Mouse (Mus musculus) cerebellum, adult 11-12 months (tissue): ENCODE results near the gene Rpl3.

Source experiments
- DNase-seq: peaks from one replicate; pipeline ENCODE4 v3.0.0; 2022

The Rpl3 gene

DNA sequence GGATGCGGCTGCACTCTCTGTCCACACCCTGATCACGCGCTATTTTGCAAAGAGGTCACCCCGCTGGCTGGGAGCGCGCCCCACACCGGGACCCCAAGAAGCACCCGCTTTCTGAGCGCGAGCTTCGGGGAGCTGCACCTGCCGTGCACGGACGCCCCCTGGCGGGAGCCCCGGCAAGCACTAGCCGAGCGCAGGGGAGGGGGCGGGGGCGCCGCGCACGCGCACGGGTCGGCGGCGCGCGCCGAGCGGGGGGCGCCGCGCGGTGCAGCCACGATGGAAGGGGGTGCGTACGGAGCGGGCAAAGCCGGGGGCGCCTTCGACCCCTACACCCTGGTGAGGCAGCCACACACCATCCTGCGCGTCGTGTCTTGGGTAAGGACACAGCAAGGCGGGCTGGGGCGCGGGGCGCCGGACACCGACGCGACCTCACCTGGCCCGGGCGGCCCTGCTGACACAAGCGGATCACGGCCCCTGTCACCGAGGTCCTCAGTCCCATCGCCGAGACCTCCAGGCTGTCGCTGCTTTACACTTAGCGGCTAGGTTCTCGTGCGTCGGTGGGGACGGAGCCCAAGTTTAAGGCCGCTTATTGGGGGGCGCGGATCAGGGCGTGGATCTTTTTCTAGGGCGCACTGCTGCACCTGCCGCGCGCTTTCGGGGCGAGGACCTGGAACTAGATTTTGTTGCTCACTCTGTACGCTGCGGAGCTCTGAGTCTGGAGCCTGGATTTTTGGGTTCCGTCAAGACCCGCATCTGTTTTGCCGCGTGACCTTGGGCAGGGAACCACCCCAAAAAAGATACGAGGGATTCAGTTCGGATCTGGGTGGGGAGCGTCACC lies at the start of gene Rpl3, which contains the start of gene Syngr1:
Gene Rpl3, minus strand, starts transcription at position 748 of the 835 bp plus-strand sequence.
Gene Syngr1, plus strand, starts transcription at position 214 of the 835 bp plus-strand sequence.
- DNase-seq, result peak; percentile 86

DNA sequence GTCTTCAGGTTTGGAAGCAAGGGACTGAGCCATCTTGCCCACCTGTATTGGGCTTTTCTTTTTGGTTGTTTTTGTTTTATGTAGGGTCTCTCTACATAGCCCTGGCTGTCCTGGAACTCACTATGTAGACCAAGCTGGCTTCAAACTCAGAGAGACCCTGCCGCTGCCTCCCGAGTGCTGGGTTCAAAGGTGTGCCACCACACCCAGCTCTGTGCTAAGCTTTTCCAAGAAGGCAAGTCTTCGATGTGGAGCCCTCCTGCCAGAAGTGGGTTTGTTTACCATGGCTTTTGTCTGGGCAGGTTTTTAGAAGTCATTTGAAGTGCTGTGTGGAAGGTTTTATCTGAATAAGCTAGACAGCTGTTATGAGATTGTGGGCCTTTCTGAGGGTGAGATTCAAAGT lies 49.2 kb upstream of the Rpl3 start:
- no peak for DNase-seq

DNA sequence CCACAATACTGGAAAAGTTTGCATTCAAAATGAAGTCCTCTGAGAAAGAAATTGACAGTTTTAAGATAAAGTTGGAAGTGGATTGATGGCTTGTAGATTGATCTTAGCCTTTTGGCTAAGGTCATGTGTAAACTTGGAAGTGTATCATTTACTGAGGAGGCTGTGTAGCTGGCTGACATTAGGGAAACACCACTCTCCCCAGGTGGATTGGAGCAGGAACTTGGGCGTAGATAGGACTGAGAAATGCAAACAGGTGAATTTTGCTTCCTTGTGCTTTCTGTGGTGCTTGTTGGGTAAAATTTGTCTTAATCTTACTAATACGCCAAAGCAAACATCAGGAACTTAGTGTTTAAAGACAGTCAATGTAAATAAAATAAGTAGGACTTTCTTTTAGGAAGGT lies 48.6 kb upstream of the Rpl3 start:
- DNase-seq, result no peak

DNA sequence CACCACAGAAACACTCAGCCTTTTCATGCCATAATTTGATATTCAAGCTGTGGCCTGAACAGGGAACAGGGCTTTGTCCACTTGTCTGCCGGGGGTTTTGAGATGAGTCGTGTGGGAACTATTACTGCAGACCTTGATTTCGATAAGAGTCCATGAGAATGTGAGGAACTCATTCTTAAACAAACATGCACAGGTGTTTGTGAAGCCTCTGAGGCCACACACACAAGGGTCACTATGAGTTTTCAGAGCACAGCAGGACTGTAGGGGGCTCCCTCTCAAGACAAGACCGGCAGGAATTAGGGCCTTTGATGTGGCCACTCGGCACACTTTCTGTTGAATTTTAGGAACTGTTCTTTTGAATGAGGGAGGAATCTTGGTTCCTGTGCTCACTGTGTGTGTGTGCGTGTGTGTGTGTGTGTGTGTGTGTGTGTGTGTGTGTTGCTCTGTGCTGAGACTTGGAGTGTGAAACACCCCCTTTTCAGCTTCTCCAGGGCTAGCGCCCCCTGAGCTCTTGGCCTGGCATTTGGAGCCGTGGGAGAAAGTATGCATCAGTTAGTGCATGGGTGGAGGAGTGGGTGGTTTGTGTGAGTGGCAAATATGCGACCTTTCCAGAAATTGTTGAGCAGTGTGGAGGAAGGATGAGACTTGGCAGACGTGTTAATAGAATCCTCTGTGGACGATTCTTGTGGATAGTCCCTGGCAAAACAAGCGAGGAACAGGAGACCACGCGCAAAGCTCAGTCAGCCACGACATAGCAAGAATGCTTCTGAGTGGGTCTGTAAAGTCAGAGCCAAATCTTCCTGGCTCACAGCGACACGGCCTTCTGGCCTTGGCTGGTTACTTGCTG lies 46.5 kb upstream of the Rpl3 start:
- peak; percentile 28 for DNase-seq

DNA sequence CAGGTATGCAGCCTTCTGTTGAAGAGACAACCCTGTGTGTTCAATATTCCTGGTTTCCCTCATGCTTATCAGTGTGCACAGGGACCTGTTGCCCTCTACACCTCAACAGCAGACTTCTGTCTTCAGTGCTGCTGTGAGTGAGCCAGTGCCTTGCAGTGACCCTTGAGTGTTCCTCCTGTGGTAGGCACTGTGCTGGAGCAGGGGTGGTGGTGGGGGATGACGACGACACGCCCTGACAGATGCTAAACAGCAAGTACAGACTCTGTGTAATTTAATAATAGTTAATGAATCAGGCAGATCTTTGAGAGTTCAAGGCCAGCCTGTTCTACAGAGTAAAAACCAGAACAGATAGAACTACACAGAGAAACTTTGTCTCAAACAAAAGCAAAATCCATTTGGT lies 45.0 kb upstream of the Rpl3 start:
- no peak for DNase-seq

DNA sequence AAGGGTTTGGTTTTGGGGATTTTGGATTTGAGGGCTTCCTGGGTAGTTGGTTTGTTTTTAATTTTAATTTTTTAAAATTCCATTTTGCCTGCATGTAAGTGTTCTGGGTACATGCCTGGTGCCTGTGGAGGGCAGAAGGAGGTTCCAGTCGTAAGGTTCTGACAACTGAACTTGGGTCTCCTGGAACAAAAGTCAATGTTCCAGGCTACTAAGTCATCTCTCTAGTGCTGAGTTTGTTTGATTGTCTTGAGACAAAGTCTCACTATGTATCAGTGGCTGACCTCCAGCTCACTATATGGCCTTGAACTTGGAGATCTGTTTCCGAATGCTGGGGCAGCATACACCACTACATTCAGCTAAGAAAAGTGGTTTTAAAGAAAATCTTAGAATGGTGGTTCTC lies 43.8 kb upstream of the Rpl3 start:
- no peak for DNase-seq

DNA sequence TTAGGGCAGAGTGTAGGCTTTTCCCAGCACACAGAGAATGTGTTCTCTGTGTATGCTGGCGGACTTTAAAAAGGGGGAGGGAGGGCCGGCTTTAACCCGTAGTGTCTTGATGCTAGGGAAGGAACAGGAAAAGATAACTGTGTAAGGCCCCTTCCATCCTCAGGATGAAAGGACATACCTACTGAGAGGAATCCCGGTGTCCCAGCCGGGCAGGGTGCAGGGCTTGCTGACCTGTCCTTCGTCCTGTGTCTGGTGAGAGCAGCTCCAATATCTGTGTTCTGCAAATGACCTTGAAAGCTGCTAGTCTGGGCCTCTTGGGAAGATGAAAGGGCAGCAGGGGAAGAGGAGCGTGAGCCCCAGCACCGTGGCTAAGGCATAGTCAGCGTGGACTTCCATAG lies 42.8 kb upstream of the Rpl3 start:
- no peak for DNase-seq

DNA sequence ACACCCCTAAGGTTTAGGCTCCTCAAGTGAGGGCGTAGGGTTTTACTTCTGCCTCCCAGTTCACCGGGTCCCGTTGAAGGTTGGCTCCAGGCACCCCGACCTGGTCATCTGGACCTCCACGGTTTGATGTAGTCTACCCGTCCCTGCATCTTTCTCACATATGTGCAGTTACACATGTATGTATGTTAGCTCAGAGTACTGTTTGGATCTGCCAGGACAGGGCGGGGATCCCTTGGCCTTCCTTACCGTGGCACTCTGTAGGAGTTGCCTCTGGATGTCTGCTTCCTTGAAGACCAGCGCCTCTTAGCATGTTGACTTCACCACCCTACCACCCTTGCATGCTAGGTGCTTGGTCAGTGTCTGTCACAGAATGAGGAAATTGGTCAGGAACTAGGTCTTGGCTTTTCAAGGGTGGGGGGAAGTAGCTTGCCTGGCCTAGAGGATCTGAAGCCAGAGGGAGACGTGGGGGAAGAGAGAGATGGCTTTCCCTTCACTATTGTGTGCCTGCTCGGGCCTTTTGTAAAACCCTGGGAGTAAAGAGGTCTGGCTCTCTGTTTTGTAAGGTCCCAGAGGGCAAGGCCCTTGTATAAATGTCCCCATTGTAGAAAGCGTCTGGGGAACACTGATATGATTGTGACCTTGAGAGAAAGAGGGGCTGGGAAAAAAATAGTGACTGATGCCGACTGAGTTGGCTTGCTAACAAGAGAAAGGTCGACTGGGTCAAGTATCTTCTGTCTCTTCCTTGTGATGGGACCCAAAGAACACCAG lies 42.2 kb upstream of the Rpl3 start:
- DNase-seq, result peak; percentile 28

DNA sequence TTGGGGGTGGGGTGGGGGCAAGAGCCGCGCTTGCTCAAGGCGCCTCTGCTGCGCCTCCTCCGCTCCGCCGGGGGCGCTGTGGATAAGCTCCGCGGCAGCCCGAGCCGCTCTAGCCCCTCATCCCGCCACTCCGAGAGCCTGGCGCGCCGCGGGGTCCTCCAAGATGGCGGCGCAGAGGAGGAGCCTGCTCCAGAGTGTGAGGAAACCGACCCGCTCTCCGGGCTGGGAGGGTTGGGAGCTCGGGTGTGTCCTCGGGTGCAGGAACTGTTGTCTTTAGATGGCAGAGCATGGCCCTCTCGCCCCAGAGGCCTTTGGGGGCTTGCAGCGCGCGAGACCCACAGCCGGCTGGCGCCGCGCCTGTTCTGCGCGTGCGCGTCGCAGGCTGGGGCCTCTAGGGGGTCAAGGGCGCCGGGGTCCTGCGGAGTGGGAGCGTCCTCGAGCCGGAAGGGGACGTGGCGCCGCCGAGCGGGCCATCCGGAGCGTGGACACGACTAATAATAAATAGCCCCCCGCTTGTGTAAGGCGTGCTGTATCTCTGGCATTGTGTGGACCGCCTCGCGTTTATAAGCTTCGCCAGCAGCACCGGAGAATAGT lies 41.4 kb upstream of the Rpl3 start, which contains the start of gene Tab1:
Gene Tab1, plus strand, starts transcription at position 135 of the 594 bp plus-strand sequence.
- DNase-seq, result peak; percentile 92

DNA sequence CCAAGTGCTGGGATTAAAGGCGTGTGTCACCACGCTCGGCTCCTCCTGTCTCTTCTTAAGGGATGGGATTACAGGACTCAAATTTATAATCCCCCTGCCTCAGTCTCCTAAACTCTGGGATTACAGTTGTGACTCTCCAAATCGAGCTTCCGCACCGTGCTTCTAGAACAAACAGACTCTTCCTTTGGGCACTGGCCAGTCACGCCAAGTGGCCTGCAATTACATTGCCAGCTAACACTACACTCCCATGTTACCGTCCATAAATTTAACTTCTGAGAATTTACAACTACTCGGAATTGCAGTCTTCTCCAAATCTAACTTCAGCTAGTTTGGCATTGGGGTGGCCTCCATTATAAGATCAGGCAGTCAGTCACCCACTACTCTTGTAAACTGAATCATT lies 40.8 kb upstream of the Rpl3 start:
- DNase-seq, result no peak

DNA sequence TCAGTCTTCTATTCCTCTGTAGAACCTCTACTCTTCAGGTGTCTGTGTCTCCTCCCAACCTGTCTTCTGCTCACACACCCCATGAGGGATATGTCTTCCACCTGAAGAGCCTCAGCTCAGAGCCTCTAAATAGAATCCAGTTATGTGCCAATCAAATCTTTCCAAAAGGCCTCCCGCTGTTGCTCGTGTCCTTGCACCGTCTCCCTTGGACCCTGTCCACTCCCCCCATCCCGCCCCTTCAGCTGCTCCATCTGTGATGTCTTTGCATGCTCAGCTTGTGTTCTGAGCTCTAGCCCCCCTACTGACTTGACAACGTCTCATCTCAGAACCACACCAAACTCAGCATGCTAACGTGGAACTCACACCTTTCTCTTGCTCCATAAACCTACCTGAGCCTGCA lies 39.8 kb upstream of the Rpl3 start:
- DNase-seq, result peak; percentile 84

DNA sequence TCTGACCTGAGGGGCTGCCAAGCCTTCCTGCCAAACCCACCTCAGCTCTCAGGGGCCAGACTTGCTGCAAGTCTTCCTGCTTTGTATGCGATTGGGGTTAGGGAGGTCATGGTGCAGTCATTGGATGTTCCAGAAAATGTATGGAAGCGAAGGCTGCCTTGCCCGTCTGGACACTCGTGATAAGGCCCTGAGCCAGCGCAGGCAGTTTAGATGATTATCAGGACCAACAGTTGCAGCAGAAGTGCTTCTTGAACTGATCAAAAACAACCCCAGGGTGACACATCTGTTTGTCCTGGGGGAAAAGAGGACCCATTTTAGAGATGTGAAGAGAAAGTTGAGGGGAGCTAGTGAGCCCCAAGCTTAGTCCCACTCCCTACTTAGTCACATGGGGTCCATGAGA lies 39.0 kb upstream of the Rpl3 start:
- peak; percentile 45 for DNase-seq

DNA sequence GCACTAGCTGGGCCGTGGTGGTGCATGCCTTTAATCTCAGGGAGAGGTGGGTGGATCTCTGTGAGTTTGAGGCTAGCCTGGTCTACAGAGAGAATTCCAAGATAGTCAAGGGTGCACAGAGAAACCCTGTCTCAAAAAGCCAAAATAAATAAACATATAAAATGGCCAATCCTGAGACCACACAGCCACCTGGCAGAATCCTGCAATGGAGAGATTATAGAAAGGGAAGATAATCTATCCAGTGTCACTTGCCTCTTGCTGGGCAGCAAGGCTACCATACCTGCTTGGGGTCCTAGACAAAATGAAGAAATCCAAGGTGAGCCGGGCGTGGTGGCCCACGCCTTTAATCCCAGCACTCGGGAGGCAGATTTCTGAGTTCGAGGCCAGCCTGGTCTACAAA lies 38.3 kb upstream of the Rpl3 start:
- DNase-seq, result no peak

DNA sequence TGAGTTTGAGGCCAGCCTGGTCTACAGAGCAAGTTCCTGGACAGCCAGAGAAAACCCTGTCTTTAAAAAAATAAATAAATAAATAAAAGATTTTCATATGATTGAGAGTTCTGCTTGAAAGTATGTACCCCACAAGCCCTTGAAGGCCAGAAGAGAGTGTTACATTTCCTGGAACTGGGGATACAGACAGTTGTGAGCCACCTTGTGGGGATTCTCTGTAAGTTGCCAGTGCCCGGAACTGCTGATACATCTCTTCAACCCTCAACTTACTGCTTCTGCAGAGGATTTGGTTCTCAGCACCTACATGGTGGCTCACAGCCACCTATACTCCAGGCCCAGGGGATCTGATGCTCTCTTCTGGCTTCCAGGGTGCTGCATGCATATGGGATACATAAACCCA lies 35.5 kb upstream of the Rpl3 start:
- DNase-seq, result peak; percentile 41

DNA sequence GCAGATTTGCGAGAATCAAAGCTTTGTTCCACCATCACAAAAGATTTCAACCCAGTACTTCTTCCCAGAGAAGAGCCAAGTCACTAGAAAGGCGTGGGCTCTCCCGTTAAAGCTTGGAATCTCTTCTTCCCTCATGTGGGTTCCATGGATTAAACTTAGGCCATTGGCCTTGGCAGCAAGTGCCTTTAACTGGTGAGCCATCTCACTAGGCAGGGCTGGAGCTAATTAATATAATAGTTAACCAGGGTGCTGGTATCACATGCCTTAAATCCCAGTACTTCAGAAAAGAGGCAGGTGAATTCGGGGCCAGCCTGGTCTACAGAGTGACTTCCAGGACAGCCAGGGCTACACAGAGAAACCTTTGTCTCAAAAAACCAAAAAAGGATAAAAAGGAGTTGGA lies 33.0 kb upstream of the Rpl3 start:
- DNase-seq, result no peak

DNA sequence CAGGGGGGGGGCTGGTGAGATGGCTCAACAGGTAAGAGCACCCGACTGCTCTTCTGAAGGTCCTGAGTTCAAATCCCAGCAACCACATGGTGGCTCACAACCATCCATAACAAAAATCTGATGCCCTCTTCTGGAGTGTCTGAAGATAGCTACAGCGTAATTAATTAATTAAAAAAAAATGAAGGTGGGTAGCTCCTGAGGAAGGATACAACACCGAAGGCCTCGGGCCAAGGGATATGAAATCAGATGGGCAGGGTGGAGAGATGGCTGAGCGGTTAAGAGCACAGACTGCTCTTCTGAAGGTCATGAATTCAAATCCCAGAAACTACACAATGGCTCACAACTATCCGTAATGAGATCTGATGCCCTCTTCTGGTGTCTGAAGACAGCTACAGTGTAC lies 30.8 kb upstream of the Rpl3 start:
- DNase-seq, result peak; percentile 58

DNA sequence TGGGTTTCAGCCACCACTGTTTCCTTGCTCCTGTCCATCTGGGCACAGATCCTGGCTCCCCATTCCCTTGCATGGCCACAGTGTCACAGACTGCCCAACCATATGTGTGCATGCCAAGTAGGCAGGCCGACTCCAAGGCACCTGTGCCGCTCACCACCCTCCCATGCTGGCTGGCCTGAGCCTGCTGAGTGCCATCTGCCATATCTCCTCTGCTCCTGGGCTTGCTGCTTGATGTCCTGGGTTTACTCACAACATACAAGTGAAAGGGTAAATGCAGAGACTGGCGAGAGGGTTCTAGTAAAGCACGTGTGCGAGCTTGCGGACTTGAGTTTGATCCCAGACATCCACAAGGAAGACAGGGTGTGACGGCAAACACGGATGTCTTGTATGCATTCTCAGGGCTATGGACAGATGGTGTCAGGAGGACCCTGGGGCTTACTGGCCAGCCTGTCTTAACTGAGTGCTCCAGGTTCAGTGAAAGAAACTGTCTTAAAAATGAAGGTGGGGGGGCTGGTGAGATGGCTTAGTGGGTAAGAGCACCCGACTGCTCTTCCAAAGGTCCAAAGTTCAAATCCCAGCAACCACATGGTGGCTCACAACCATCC lies 30.2 kb upstream of the Rpl3 start:
- peak; percentile 99 for DNase-seq

DNA sequence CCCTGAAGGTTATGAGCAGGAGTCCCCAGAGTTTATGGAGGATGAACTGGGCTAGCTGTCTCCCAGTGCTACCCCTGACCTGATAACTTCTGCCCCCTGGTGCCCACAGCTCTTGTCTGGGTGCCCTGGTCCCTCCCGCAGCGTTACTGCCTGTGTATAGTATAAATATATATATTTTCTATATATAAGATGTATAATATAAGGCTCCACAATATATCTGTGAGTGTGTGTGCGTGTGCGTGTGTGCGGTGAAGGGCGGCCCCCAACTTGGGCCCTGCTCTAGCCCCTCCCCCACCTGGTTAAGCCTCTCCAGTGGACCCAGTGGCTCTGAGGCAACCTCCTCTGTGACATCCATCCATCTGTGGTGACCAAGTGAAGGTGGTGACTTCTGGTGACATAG lies 27.4 kb upstream of the Rpl3 start:
- DNase-seq, result peak; percentile 52

DNA sequence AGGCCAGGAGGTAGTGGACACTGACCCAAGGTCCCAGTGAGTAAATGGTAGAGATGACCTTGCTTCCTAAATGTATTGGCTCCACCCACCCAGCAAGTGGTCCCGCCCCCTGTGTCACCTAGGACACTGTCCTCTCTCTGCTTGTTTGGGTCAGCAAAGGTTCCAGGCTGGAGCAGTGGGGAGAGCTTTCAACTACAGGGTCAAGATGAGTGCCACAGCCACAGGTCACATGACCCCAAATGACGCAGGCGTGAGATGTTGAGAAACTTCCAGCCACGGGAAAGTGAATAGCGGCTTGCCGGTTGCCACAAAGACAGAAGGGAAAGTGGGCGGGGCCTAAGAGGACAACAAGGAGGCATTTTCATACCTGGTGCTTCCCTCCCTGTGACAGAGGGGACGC lies 25.5 kb upstream of the Rpl3 start:
- peak; percentile 47 for DNase-seq

DNA sequence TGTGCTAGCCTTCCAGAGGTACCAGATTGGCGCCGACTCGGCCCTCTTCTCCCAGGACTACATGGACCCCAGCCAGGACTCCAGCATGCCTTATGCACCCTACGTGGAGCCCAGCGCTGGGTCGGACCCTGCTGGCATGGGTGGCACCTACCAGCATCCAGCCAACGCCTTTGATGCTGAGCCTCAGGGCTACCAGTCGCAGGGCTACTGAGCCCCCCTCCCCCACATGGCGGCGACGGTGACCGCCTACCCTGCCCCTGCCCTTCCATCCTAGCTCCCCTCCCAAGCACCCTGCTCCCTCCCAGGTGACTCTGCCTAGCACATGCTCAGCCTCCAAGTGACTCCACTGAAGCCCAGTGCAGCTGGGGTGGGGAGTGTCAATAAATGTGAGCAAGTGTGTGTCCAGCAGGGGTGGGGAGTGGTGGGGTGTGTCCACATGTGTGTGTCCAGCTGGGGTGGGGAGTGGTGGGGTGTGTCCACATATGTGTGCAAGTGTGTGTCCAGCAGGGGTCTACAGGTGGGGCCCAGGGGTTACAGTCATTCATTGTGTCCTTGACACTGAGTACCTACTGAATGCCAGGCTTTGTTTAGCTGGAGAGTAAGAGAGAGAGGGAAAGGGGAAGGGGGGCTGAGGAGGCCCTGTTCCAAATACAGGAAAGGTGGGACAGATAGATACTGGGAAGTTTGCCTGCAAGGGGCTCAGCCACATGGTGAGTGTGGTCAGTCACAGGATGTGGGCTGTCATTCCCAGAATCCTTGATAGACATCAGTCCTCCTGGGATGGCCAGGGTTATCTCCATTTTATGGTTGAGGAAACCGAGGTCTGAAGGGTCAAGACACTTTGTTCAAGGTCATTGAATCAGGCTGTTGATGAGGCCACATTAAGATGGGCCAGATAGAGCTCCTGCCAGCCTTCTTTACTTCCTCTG lies 24.5 kb upstream of the Rpl3 start:
- no peak for DNase-seq

DNA sequence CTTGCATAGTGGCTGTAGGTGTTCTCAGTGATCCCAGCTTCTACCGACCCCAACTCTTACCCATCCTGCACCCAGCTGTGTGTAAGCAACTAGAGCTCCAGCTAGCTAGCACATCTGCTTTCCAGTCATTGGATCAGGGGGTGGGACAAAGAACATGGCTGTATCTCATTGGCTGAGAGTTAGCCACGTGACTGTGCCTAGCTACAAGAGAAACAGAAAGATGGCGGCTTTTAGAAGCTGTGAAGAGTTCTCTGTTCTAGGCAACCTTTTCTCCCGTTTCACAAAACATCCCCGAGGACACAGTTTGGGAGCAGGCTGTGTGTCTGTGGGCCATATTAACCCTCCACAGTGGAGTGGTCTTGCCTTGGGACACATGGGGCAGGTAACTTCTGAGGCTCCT lies 23.6 kb upstream of the Rpl3 start:
- DNase-seq, result no peak
